Mouse (Mus musculus) NIH3T3 (cell line): ENCODE results near the gene Rnf222.

Experiments used
- DNase-seq: peaks from one replicate; pipeline ENCODE4 v3.0.0-alpha.2; 2012; ENCODE audit warnings: low read depth

Rnf222 gene

DNA sequence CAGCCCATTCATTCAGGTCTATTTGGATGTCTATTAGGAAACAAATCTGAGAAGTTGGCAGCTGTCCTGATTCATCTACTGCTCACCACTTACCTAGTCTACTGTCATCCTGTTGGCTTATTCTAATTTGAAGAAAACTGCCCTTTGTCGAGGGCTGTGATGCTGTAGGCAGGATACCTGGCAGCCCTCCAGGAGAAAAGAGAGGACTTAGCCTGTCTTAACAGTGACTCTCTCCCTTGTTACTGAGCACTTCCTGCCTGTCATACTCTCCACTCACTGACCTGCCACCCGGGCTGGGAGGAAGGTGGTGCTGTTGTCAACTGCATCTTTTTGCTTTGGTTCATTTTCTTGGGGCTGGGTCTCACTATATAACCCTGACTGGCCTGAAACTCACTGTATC lies 2.3 kb downstream of the Rnf222 start:
- DNase-seq: peak; percentile 30

DNA sequence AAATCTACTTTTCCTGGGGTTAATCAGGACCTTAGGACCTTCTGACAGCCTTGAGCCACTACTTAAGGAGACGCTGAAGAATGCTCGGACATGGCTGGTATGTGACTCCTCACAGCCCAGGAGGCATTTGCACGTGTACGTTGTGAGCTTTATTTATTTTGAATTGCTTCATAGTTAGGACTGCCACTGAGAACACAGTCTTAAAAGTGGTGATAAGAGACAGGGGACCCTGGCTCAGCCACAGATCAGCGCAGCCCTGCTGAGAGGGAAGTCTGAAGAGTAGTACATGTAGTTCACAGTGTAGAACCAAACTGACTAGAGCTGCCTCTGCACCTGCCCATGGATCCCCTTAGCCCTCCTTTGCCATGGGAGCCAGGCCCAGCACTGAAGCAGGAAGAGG lies 3.5 kb downstream of the Rnf222 start:
- DNase-seq: no peak

DNA sequence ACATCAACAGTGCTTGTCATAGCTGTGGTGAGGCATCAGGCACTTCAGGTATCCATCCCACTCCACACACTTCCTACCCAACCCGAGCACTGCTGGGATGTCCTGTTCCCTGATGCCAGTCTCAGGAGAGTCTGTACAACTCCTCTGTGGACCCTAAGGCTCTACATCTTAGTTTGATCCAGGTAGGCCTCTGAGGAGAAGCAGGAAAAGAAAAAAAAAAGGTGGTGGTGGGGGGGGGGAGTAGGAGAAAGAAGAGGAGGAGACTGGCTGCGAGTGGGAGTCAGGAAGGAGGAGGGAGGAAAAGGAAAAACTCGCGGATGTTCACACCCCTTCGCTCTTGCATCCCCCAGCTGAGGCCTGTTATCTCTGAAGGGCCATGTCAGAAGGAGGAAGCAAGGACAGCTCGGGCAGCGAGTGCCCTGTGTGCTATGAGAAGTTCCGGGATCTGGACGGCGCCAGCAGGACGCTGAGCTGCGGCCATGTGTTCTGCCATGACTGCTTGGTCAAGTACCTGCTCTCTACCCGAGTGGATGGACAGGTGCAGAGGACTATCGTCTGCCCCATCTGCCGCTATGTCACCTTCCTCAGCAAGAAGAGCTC lies 4.0 kb downstream of the Rnf222 start:
- no peak for DNase-seq

DNA sequence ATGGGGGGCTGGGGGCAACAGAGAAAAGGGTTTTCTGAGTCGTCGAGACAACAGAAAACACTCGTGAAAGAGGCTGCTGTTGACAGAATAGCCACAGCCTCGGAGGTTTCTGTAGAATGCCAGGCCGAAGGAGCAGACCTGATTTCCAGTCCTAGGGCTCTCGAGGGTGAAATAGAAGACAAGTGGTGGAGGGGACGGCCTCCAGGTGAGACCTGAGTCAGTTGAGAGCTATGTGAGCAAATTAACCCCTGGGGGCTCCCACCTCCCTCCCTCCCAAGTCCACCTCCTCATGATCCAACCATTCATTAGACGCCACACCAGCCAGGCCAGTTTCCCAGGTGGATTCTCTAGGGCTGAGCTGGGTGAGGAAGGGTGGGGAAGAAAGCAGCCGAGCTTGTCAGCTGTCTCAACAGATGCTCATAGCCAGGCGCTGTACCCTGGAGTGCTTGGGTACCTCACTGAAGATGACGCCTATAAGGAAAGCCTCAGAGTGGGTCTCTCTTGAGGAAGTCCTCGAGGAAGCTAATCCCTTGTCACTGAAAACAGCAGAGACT lies 5.6 kb downstream of the Rnf222 start:
- DNase-seq: no peak

DNA sequence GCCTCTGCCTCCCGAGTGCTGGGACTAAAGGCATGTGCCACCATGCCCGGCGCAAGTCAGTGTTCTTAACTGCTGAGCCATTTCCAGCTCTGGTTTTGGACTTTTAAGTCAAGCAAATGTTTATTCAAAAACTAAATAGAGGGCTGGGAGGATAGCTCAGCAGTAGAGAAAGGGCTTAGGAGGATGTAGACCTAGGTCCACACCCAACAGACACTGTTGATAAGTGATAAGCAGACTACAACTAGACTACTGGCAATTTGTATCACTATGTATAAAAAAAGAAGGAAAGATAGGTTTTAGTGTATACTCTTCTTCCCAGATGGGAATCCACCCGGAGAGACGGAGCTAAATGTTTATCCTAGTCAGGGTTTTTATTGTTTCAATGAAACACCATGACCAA lies 7.9 kb downstream of the Rnf222 start:
- no peak for DNase-seq

DNA sequence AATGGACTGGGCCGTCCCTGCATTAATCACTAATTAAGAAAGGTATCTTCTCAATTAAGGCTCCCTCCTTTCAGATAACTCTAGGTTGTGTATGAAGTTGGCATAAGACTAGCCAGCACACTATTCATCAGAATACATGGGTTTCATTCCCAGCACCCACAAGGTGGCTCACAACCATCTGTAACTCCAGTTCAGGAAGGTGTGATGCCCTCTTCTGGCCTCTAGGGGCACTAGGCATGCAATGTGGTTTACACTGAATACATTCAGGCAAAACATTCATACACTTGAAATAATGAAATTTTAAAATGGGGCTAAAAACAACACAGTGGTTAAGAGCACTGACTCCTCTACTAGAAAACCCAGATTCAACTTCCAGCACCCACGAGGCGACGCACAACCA lies 8.8 kb downstream of the Rnf222 start:
- peak; percentile 72 for DNase-seq

DNA sequence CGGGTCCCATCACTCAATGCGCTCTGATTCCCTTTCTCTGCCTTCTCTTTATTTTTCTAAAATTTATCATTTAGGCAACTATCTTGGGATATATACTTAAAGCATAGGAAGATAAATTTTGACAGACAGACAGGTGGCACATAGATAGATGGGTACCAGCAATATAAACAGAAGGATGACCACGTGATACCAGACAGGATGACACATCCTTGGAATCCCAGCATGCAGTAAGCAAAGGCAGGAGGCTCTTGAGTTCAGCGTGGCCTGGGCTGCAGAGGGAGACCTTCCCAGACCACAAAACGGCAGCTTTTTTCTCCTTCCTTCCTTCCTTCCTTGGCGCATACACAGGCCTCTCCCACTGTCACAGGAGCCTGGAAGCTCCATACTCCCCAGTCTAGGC lies 9.5 kb downstream of the Rnf222 start:
- DNase-seq: no peak

DNA sequence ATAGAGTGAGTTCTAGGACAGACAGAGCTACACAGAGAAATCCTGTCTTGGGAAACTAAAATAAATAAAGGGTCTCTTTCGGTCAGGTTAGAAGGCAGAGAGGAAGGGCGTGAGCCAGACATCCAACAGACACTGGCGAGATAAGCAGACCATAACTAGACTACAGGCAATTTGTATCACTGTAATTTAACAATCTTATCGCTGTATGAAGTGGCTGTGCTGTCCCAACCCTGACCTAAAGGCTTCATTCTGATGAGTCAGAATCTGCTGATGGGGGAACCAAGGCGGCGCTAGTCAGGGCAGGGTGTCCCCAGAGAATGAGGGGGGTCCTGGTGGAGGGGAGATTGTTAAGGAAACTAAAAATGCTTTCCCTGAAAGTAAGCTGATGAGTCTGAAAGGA lies 10.4 kb downstream of the Rnf222 start:
- DNase-seq: no peak

DNA sequence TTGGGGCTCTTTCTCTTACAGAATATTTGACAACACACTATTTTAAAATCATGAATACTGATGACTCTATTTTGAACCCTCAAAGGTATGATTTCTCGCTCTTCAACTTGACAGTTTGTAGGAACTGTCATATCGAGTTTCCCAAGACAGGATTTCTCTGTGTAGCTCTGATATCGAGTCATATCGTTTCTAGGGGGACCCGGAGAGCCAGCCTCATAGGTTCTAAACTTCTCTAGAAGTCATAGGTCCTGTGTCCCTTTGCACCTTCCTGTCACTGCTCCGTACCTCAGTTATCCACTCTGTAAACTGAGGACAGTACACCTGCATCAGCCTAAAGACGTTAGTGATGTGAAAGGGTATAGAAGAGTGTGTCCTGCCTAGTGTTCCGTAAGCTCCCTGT lies 11.5 kb downstream of the Rnf222 start:
- no peak for DNase-seq

DNA sequence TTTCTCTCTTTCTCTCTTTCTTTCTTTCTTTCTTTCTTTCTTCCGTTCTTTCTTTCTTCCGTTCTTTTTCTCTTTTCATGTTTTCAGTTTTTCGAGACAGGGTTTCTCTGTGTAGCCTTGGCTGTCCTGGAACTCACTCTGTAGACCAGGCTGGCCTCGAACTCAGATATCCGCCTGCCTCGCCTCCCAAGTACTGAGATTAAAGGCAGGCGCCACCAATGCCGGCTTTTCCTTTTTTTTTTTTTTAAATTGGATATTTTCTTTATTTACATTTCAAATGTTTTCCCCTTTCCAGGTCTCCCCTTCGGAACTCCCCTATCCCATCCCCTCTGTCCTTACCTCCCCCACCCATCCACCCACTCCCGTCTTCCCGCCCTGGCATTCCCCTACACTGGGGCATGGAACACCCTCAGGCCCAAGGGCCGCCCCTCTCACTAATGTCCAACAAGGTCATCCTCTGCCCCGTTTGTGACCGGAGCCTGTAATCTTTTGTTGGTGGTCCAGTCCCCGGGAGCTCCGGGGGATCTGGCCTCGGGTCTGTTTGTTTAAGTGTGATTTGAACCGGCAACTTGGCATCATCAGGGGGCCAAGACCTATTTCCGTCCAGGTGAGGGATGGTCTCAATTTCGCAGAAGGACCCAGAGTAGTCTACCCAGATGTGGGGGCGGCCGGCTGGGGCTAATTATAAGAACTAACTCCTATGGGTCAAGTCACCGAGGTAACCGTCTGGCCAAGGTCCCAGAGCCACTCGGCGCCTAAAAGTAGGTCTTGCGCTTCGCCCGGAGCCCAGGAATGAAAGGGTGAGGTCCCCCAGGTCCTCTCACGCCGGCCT lies 12.4 kb downstream of the Rnf222 start:
- no peak for DNase-seq

DNA sequence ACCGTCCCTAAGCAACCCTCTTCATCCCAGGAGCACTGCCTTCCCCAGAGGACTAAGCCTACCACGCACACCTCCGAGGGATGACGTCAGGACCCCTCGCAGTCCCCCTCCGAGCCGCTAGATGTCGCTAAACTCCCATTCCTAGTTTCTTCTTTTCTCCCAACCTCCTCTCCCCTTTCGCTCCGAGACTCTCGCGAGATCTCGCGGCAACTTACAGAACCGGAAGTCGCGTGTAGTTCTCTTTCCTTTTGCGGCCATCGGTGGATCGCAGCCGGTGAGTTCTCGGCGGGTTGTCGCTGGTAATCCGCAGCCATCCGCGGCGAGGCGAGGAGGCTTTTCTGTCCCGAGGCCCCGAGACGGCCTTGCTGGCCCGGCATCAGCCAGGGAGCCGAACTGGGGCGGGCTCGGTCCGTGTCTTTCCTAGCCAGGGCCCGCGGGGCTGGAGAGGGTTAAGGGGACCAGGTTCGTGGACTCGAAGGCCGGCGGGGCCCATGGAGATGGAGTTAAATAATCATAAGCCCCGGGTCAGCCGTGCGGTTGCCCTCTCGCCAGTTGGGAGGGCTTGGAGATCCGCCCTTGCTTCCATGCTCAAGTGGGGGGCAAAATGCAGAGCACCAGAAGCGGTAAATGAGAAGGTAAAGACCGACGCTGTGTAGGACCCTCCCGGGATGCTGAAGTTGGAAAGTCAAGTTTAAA lies 13.1 kb downstream of the Rnf222 start, which contains the start of gene Rpl26:
TSS of gene Rpl26 (plus strand) at position 233 of the 696 bp plus-strand sequence.
- peak; percentile 100 for DNase-seq

DNA sequence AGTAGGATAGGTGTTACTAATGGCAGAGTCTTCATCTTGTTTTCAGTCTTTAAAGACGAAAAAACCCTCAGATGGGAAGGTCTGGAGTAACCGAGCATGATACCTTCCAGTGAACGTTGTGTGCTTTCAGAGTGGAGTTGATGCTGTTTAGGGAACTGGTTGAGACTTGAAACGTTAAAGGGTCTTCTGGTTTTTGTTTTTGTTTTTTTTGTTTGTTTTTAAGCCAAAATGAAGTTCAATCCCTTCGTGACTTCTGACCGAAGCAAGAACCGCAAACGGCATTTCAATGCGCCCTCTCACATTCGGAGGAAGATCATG lies 13.7 kb downstream of the Rnf222 start:
- no peak for DNase-seq

DNA sequence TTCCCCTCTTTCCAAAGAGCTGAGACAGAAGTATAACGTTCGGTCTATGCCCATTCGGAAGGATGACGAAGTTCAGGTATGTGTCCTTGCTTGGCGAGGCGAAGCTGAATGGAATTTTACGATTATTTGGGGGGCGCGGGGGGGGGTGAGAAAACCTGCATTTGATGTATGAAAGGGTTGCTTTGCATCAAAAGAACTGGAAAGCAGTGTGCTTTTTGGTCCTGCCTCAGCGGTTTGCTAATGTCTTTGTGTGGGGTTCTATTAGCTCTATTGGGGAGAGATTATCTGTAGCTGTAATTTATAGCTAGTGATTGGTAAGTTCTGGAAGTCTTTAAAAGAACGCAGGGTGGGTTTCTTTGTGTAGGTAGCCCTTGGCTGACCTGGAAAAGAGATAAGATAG lies 14.0 kb downstream of the Rnf222 start:
- no peak for DNase-seq

DNA sequence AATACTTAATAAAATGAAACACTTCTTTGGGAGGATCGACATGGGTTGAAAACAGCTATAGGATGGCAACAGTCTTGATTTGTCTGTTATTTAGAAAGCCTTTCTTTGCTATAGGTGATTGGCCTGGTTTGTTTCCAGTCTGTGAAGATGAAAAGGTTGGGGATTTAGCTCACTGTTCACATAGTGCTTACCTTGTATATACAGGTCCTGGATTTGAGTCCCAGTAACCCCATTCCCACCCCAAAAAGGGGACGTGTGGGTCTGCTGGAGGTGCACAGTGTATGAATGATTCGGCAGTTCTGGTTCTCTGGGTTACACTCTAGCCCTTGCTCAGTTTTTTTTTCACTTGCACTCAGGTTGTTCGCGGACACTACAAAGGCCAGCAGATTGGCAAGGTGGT lies 14.5 kb downstream of the Rnf222 start:
- no peak for DNase-seq

DNA sequence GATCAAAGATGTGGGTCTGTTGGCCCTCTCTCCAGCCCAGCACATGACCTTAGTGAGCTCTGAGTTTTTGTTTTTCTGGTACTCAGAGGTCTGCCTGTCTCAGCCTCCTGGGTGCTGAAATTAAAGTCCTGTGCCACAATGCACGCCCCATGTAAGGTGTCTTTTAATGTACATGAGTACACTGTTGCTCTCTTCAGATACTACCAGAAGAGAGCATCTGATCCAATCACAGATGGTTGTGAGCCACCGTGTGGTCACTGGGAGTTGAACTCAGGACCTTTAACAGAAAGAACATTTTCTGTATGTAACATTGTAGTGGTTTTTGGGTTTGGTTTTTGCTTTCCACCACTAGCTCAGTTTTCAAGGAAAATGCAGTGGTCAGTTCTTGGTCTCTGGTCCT lies 15.4 kb downstream of the Rnf222 start:
- no peak for DNase-seq

DNA sequence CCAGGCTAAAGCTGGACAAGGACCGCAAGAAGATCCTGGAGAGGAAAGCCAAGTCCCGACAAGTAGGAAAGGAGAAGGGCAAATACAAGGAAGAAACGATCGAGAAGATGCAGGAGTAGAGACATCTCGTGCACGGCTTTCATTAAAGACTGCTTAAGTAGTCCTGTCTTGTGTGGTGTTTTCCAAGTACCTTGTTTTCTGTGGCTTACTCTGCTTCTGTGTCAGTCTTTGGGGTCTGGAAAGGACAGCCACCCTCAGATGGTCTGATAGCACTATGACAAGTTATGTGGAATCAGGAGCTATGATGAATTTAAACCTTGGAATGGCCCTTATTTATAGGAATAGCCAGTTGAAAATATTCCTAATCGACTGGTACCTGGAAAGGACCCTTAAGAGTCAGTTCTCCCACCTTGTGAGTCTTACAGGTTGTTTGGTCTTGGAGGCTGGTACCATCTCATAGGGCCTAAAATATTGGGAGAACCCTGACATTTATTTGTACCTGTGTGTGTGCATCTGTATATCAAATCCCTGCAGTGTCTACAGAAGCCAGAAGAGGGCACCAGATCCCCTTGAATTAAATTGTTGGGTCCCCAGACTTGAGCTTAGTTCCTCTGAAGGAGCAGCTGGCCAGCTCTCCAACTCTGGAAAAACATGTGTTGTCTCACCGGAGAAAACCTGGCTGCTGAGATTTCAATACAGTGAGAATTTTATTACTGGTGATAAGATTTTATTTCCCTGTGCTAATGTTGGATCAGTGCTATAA lies 16.2 kb downstream of the Rnf222 start:
- peak; percentile 93 for DNase-seq

DNA sequence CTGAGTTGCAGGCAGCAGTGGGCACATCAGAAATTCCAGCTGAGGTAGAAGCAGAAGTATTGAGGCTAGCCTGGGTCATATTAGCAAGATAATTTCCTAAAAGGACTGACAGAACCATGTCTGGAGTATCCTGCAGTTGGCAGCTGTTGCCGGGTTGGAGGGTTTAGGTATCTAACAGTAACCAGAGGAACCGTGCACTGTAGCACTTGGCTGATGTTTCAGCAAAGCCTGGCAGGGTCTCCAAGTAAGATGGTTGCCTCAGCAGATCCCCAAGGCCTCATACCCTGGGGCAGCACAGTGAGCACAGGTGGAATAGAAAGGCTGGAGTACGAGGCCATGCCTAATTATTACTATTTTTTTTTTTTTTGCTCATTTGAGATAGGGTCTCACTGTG lies 16.8 kb downstream of the Rnf222 start:
- no peak for DNase-seq

DNA sequence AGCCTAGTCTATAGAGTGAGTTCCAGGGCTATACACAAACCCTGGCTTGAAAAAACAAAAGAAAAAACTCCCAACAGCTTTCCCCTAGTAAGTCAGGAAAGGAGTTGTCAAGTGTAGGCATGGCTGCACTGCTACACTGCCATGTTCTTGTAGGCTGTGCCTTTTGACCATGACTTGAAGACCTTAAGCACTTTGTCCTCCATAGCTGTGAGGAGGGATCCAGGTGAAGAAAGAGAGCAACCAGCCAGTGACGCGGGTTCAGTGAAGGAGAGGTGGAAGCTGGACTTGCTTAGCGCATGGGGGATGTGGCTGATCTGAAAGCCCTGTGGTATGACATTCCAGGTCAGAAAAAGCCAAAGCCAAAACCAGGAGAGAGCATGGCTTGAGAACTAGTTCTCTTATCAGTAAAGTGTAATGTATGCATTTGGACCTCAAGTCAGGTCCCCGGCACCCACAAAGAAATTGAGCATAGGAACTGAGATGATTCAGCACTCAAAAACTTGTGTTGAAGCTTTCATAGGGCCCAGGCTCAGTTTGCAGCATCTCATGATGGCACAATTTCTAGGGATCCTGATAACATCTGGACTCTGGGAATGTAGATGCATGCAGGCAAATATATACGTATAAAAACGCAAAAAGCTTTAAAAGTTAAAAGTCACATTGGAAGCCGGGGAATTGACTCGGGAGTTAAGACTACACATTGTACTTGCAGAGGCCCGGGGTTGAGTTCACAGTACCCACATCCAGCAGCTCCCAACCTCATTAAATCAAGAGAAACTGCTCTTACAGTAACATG lies 17.5 kb downstream of the Rnf222 start:
- peak; percentile 15 for DNase-seq

DNA sequence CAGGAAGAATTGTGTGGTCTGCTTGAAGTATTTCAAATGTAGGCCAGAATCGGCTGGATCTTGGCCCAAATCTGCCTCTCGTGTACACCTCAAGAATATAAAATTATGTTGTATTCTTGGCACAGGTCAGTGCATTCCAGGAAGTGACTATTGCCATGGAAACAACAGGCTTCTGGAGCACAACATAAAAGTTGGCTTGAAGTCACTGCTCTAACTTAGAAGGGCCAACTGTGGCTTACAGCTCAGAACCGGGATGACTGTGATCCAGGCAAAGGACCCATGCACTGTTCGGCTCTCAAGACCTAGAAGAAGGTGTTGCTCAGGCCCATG lies 18.1 kb downstream of the Rnf222 start:
- DNase-seq: peak; percentile 67

DNA sequence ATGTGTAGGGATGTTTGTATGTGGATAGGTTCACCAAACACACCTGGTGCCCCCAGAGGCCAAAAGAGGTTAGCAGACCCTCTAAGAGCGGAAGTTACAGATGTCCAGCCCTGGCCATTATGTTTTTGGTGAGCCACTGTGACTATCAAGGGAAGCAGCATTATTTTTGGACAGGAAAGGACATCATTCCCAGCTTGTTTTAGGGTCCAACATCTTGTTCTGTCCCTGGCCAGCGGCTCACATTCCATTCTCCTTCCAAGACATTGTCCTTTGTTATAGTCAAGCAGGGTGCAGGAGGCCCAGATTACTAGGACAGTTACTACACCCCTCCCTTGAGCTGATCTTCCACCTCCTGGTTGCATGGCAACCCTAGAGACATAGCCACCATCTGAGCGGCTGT lies 18.9 kb downstream of the Rnf222 start:
- no peak for DNase-seq

DNA sequence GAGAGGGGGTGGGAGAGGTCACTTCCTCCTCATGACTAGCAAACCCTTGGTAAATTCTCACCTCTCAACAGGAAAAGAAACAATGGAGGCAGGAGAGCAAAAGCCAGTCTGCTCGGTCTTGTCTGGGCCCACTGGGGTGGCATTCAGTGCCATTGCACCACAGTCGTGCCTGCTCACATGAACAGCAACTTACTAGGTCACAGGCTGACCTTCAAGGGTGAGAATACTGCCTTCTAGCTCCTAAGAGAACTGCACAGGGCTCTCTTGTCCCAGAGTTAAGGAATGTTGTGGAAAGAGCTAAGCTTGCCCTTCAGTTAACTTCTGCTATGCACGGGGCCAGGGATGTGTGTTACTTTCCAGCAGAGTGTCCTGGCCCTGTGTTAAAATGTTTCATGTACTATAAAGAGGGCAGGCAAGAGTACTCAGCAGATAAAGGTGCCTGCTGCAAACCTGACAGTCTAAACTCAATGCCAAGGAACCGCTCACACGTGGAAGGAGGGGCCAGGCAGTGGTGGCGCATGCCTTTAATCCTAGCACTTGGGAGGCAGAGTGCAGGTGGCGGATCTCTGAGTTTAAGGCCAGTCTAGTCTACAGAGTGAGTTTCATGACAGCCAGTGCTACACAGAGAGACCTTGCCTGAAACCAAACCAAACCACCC lies 20.6 kb downstream of the Rnf222 start:
- no peak for DNase-seq
